Mouse (Mus musculus) spleen, adult 2 months (tissue): ENCODE data around the gene Agpat1. TPM values are rescaled to one million over a fixed set of nuclear protein-coding genes. Genes with fewer than 3 reads are reported as not detected.

Experiments used
- DNase-seq, 2 experiments: peaks; one replicate each; pipeline versions ENCODE4 v3.0.0 to v3.0.0-alpha.2; 2012 to 2021; ENCODE audit warnings: low spot score in 2 of 2, low read depth in 1 of 2
- H3K27ac ChIP-seq: fragments of 200-500 bp; 2 replicates; pipeline ENCODE4 v1.5.1; 2012; ENCODE audit warnings: low read length, inconsistent platforms; ENCODE audit not compliant: insufficient read depth
- H3K27me3 ChIP-seq: fragments of 200-500 bp; 2 replicates; pipeline ENCODE4 v1.6.1; 2012; ENCODE audit warnings: mild to moderate bottlenecking, moderate library complexity, low read length, inconsistent platforms; ENCODE audit not compliant: control insufficient read depth, insufficient read depth
- H3K36me3 ChIP-seq: fragments of 200-500 bp; 2 replicates; pipeline ENCODE4 v1.6.1; 2012; ENCODE audit warnings: mild to moderate bottlenecking, low read length, inconsistent platforms; ENCODE audit not compliant: control insufficient read depth, insufficient read depth
- H3K4me1 ChIP-seq: fragments of 200-500 bp; 2 replicates; pipeline ENCODE4 v1.6.1; 2011; ENCODE audit warnings: inconsistent platforms; ENCODE audit not compliant: control insufficient read depth, insufficient read depth, insufficient read length
- H3K4me3 ChIP-seq: fragments of 200-500 bp; 2 replicates; pipeline ENCODE4 v1.5.1; 2011; ENCODE audit warnings: mild to moderate bottlenecking, inconsistent platforms; ENCODE audit not compliant: insufficient read depth, insufficient read length; ENCODE audit errors: extremely low read depth
- CTCF ChIP-seq: fragments of 200-500 bp; IDR thresholded peaks from 2 replicates; pipeline ENCODE4 v1.5.1; 2011; ENCODE audit warnings: mild to moderate bottlenecking, inconsistent platforms; ENCODE audit not compliant: insufficient read depth, insufficient read length, insufficient replicate concordance; ENCODE audit errors: extremely low read depth
- POLR2A ChIP-seq: fragments of 200-500 bp; IDR thresholded peaks from 2 replicates; pipeline ENCODE4 v1.6.1; 2011; ENCODE audit warnings: low read depth, low read length, inconsistent platforms
- whole genome bisulfite sequencing: fragments of 180-500 bp; shearing (Covaris S2); methylation state at CpG from one replicate; pipeline ENCODE4 v1.1.7; 2018; 5-methylcytosine and 5-hydroxymethylcytosine counted together
- polyA plus RNA-seq: library from polyadenylated mRNA; depleted of rRNA; stranded (reverse); fragments of >200 nt; gene quantifications from 2 replicates; pipeline ENCODE4 v1.2.3, GENCODE M21; 2012

Gene Agpat1
- polyA plus RNA-seq, 1 experiment, result 156 TPM

DNA sequence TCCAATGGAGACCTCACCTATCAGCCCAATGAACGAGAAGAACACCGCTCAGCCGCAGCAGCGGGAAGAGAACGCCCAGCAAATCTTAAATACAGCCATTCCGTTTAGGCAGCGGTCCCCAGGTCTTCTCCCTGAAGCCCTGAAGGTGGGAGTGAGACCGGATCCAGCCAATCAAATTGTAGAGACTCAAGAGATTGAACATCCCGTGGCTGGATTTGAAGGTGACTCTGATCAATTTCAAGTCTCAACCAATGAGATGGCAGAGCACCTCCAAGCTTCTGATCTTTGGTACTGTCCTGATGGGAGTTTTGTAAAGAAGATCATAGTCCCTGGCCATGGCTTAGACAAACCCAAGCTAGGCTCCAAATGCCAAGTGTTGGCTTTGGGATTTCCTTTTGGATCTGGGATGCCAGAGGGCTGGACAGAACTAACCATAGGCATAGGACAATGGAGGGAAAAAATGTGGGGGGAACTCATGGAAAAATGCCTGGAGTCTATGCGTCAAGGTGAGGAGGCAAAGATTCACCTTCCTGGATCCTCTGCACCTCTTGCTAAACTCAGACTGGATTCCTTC lies 41.3 kb downstream of the Agpat1 start:
- Histone ChIP-seq H3K36me3 (peaks cover 4% of the 10 kb centered on the region), H3K27me3 (no peaks in the 10 kb centered on the region), H3K27ac (no peak overlapping the region), H3K4me3 (no peak overlapping the region), H3K4me1 (peaks cover 15% of the 10 kb centered on the region; the same call in 1 of the 2 replicates)
- no peak for DNase-seq
- WGBS, result 72% methylated on average over 10 of the region's 10 CpGs
- TF ChIP-seq CTCF (no peak), POLR2A (no peak)

DNA sequence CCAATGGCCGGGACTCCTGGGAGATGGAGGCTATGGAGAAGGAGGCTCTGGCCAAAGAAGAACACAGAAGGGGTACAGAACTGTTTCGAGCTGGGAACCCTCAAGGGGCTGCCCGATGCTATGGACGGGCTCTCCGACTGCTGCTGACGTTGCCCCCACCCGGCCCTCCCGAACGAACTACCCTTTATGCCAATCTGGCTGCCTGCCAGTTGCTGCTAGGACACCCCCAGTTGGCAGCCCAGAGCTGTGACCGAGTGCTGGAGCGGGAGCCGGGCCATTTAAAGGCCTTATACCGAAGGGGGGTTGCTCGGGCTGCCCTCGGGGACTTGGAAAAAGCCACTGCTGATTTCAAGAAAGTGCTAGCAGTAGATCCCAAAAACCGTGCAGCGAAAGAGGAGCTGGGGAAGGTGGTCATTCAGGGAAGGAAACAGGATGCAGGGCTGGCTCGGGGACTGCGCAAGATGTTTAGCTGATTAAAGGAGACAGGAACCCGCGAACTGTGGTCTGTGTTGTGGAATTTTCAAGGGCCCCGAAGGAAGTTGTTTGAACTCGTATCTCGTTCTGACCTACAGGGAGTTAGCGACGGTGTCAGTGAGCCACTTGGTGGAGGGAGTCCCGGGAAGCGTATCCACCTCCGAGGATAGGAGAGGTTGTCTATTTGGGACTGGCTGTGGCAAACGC lies 41.9 kb downstream of the Agpat1 start:
- H3K36me3 ChIP-seq, result peaks cover 10% of the 10 kb centered on the region
- no peak overlapping the region for H3K27ac ChIP-seq
- 72% methylated on average over 30 of the region's 30 CpGs for WGBS
- H3K4me1 ChIP-seq, result peaks cover 15% of the 10 kb centered on the region; the same call in 1 of the 2 replicates
- no peaks in the 10 kb centered on the region for H3K27me3 ChIP-seq
- no peak overlapping the region for H3K4me3 ChIP-seq
- TF ChIP-seq CTCF, result no peak
- TF ChIP-seq POLR2A, result no peak
- DNase-seq, result no peak

DNA sequence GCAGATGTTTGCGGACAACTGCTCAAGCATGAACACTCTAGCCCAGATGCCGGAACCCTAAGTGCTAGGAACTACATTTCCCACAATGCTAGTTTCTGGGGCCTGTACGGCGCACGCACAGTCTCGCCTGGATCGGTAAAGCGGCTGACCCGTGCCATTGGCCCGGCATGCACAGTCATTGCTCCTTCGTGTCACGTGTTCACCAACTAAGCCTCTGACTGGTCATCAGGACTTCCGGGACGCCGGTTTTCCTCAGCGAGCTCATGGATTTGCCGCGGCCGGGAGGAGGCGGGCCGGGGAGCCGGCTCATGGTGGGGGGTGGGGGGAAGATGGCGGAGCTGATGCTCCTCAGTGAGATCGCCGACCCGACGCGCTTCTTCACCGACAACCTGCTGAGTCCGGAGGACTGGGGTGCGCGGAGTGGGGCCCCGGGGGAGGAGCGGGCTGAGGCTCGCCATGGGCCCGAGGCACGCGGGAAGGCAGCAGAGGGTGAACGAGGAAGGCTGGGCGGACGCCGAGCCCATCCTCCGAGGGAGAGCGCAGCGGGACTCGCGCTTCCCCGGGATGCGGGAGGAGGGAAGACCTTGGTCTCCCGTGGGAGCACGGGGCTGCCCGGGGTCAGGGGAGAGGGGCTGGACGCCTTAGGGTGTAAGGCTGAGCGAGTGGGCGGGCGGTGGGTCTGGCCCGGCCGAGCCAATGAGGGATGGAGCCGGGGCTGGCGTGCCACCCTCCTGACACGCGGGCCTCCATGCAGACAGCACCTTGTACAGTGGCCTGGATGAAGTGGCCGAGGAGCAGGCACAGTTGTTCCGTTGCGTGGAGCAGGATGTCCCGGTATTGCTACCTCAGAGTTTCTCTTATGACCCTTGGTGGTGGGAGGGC lies 43.1 kb downstream of the Agpat1 start, which contains the start of gene Atf6b:
Gene Atf6b (plus strand): TSS at position 241 of the 882 bp plus-strand sequence.
- Histone ChIP-seq H3K27ac (peak within 1 kb of the TSS; percentile 69), H3K4me1 (peaks cover 15% of the 10 kb centered on the region; the same call in 1 of the 2 replicates), H3K27me3 (no peaks in the 10 kb centered on the region), H3K4me3 (peak within 1 kb of the TSS; percentile 92), H3K36me3 (peaks cover 20% of the 10 kb centered on the region)
- peak; percentile 93 to 96 for DNase-seq
- no peak for TF ChIP-seq CTCF
- TF ChIP-seq POLR2A, result peak; percentile 53
- 1% methylated on average over 66 of the region's 66 CpGs for WGBS

DNA sequence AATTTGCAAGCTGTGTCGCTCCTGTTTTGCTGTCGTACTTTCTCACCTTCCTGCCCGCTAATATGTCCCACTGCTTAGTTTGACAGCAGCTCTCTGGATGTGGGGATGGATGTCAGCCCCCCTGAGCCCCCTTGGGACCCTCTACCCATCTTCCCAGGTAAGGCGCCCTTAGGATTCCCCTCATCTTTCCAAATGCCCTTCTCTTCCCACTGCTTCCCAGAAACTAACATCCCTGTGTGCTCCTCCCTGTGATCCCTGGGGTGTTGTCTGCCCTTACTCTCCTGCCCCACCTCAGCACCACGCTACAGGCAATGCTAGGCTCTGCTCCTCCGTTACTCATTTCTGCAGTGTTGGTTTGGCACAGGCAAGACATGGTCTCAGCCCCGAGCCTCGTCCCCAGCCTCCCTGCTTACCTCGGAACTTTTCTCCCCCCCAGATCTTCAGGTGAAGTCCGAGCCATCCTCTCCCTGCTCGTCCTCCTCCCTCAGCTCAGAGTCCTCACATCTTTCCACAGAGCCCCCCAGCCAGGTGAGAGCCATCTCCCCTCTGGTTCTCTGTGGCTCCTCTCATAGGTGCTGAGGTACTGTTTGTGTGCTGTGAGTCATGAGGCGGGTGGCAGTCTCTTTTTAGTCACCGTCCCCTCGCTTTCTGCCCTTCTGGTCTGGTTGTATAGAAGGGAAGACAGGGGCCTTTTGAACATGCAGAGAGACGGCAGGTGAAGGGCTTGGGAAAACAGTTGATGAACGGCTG lies 44.3 kb downstream of the Agpat1 start:
- Histone ChIP-seq H3K36me3 (peaks cover 32% of the 10 kb centered on the region), H3K27ac (no peak overlapping the region; the same call in 1 of the 2 replicates), H3K4me1 (peaks cover 15% of the 10 kb centered on the region; the same call in 1 of the 2 replicates), H3K4me3 (no peak overlapping the region), H3K27me3 (no peaks in the 10 kb centered on the region)
- no peak for DNase-seq
- TF ChIP-seq POLR2A, result no peak
- no peak for TF ChIP-seq CTCF
- WGBS, result 88% methylated on average over 16 of the region's 16 CpGs

DNA sequence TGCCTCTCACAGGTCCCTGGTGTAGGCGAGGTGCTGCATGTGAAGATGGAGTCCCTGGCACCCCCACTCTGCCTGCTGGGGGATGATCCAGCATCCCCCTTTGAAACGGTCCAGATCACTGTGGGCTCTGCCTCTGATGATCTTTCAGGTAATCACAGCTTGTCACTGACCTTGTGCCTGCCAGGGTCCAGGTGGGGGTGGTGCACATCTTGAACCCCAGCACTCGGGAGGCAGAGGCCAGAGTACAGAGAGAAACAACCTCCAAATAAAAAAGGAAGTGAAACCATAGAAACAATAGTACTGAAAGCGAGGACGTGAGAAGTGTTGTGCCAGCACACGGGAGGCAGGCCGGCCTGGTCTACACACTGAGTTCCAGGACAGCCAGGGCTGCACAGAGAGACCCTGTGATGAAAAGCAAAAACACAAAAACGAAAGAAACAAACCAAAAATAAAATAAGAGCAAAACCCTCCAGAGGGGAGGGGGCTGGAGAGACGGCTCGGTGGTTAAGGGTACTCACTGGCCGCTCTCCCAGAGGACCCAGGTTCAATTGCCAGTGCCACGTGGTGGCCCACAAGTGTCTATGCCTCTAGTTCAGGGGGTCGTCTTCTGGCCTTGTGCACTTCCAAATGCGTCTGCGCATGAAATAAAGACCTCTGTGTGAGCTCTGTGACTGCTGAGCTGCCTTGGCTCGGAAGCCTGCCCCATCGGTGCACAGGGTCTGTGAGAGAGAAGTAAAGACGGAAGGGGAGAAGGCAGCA lies 45.2 kb downstream of the Agpat1 start:
- Histone ChIP-seq H3K4me1 (peaks cover 15% of the 10 kb centered on the region; the same call in 1 of the 2 replicates), H3K4me3 (no peak overlapping the region), H3K36me3 (peaks cover 32% of the 10 kb centered on the region), H3K27ac (peak overlapping the region; percentile 42), H3K27me3 (no peaks in the 10 kb centered on the region)
- DNase-seq, result no peak
- TF ChIP-seq POLR2A (no peak), CTCF (no peak)
- 58% methylated on average over 18 of the region's 18 CpGs for WGBS
